Mouse (Mus musculus) hindbrain, embryonic 15.5 days (tissue): ENCODE results near the gene Gpr146. TPM values are rescaled to one million over a fixed set of nuclear protein-coding genes. Genes with fewer than 3 reads are reported as not detected.
"Not testable (repeated sequence)": the region's sequence is repeated elsewhere in the genome, so short reads cannot be mapped to it uniquely, and the experiment has no call there.

Experiments
- ATAC-seq: fragments of 200-750 bp; cut with Nextera tagmentation; 2 replicates; pipeline ENCODE4 v1.8.0; 2017; ENCODE audit warnings: low read depth, moderate number of reproducible peaks, moderate TSS enrichment; ENCODE audit not compliant: low FRiP score
- H3K27ac ChIP-seq: fragments of 300-500 bp; sonication (generic); replicated peaks from 2 replicates; pipeline ENCODE4 v1.5.1; 2015; ENCODE audit warnings: mild to moderate bottlenecking, inconsistent platforms
- H3K27me3 ChIP-seq: fragments of 300-500 bp; sonication (generic); 2 replicates; pipeline ENCODE4 v1.6.1; 2015; ENCODE audit warnings: control low read depth, inconsistent platforms
- H3K36me3 ChIP-seq: fragments of 300-500 bp; sonication (generic); 2 replicates; pipeline ENCODE4 v1.6.1; 2015; ENCODE audit warnings: control low read depth, inconsistent platforms
- H3K4me1 ChIP-seq: fragments of 300-500 bp; sonication (generic); replicated peaks from 2 replicates; pipeline ENCODE4 v1.6.1; 2015; ENCODE audit warnings: control low read depth, inconsistent platforms
- H3K4me2 ChIP-seq: fragments of 300-500 bp; sonication (generic); 2 replicates; pipeline ENCODE4 v1.6.1; 2015; ENCODE audit warnings: moderate library complexity, mild to moderate bottlenecking, inconsistent platforms
- H3K4me3 ChIP-seq: fragments of 300-500 bp; sonication (generic); 2 replicates; pipeline ENCODE4 v1.5.1; 2015; ENCODE audit warnings: mild to moderate bottlenecking, inconsistent platforms
- H3K9ac ChIP-seq: fragments of 300-500 bp; sonication (generic); 2 replicates; pipeline ENCODE4 v1.6.1; 2015; ENCODE audit warnings: inconsistent platforms
- H3K9me3 ChIP-seq: fragments of 300-500 bp; sonication (generic); 2 replicates; pipeline ENCODE4 v1.6.1; 2016; ENCODE audit warnings: control low read depth, inconsistent platforms
- WGBS: fragments of 180-500 bp; shearing (Covaris S2); methylation state at CpG from one replicate; pipeline ENCODE4 v1.1.7; 2015; 5-methylcytosine and 5-hydroxymethylcytosine counted together
- polyA plus RNA-seq: library from polyadenylated mRNA; unstranded; fragments of >200 nt; fragmentation: Nextera tagmentation; extraction: Ambion mirVana; gene quantifications from 2 replicates; pipeline ENCODE4 v1.2.1, GENCODE M21; 2015

The Gpr146 gene
- polyA plus RNA-seq, 1 experiment from 2014 or later = 2.9 TPM

- 81% methylated on average over 10 of the region's 10 CpGs for WGBS
- no peaks in the 10 kb centered on the region for H3K27me3 ChIP-seq
Observed at GRCm38 (mm10) chr5:139387329-139388194, 10.1 kb downstream of the Gpr146 start.

GRCm38 (mm10) chr5:139388195-139388570 lies 10.7 kb downstream of the Gpr146 start:
- Histone ChIP-seq H3K27ac (peak overlapping the region; percentile 80), H3K4me1 (peaks cover 50% of the 10 kb centered on the region), H3K36me3 (no peaks in the 10 kb centered on the region), H3K9ac (no peak overlapping the region), H3K9me3 (no peaks in the 10 kb centered on the region), H3K4me3 (no peak overlapping the region), H3K4me2 (no peak overlapping the region), H3K27me3 (no peaks in the 10 kb centered on the region)
- no peak for ATAC-seq
- WGBS = 76% methylated on average over 4 of the region's 4 CpGs

More at GRCm38 (mm10) chr5:139387329-139388194, 10.1 kb downstream of the Gpr146 start:
- Histone ChIP-seq H3K9me3 (no peaks in the 10 kb centered on the region), H3K36me3 (no peaks in the 10 kb centered on the region), H3K4me1 (peaks cover 56% of the 10 kb centered on the region), H3K9ac (no peak overlapping the region), H3K4me2 (no peak overlapping the region), H3K27ac (peak overlapping the region; percentile 80), H3K4me3 (no peak overlapping the region)
- no peak for ATAC-seq

DNA sequence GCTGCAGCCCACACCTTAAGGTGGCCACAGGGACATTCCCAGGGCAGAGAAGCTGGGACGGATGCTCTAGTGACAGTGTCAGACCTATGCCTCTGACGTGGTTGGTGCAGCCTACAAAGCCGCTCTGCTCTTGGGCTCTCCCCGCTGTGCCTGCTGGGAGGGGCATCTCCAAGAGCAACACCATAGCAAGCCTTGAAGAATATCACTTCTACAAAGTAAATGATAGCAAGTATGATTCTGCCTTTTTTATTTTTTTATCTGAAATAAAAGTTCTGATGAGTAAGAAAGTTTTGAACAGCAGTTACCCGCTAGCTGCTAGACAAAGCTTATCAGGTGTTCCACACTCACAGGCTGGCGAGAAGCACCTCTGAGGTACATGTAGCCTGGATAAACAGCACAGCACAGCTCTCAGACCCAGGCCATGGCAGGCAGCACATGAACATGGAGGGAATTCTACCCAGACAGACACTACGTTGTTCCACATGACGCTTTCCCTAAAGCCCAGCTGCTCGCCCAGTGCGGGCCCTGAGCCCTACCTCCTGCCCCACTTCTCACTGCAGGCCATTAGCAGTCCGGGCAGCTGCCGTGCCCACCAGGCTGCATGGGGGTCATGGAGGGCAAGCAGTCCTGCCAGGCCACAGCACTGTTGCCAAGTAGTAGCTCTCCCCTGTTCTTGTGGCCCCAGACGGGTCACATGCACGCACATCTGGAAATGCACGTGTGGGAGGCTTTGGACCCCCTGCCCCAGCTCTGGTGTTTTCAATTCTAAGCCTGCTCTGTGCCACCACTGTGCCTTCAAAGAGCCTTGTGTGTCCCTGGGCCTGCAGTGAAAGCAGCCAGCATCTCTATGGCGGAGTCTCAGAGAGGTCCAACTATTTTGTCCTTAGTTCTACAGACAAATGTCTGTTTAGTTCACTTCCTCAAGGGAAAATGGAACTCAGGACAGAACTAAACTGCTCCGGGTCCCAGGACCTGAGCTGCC lies 11.5 kb downstream of the Gpr146 start:
- peak; percentile 57 for ATAC-seq
- Histone ChIP-seq H3K27ac (peak overlapping the region; percentile 80), H3K27me3 (no peaks in the 10 kb centered on the region), H3K9me3 (no peaks in the 10 kb centered on the region), H3K36me3 (no peaks in the 10 kb centered on the region), H3K4me1 (peaks cover 48% of the 10 kb centered on the region), H3K4me2 (no peak overlapping the region), H3K4me3 (no peak overlapping the region), H3K9ac (no peak overlapping the region)
- WGBS = 70% methylated on average over 17 of the region's 17 CpGs

- ATAC-seq = peak; percentile 71
- Histone ChIP-seq H3K27me3 (no peaks in the 10 kb centered on the region), H3K9me3 (no peaks in the 10 kb centered on the region), H3K4me1 (peaks cover 48% of the 10 kb centered on the region), H3K36me3 (no peaks in the 10 kb centered on the region), H3K9ac (no peak overlapping the region), H3K4me2 (no peak overlapping the region), H3K4me3 (no peak overlapping the region), H3K27ac (peak overlapping the region; percentile 80)
- WGBS = 48% methylated on average over 6 of the region's 6 CpGs
Observed at GRCm38 (mm10) chr5:139389676-139390061, 12.2 kb downstream of the Gpr146 start.

- H3K4me1 ChIP-seq = peaks cover 48% of the 10 kb centered on the region
- H3K27ac ChIP-seq = peak overlapping the region; percentile 51; the same call in 1 of the 2 replicates
- H3K4me2 ChIP-seq, H3K9me3 ChIP-seq, H3K4me3 ChIP-seq, H3K27me3 ChIP-seq, ATAC-seq, H3K36me3 ChIP-seq, H3K9ac ChIP-seq: not testable (repeated sequence)
- WGBS = 76% methylated on average over 5 of the region's 5 CpGs
Observed at GRCm38 (mm10) chr5:139390324-139391119, 13.0 kb downstream of the Gpr146 start.

DNA sequence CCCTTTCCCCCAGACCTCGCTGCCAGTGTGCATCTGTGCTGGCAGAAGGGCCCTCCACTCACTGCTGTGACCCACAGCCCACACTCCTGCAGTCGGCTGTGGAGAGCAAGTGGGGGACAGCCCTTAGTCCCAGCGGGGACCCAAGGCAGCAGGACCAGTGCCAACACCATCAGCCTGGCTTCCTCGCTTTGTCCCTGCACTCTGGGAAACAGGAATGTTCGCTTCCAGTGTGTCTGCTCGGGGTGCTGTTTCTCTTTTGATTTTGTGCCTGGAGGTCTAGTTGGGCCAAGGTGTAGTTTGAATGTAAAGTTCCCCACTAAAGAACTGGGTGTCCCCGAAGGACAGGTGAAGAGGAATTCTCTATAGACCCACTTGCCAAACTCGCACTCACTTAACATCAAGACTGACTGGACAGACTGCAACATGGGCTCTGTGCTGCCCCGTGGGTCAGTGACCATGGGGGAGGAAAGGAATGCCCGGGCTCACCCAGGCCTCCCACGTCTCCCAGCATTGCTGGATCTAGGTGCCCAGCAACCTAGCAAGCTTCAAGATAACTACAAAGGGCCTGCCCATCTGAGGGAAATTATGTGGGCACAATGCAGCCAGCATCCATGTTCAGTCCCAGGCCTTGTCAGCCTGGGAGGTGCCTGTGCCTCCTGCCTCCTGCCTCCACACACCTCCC lies 14.0 kb downstream of the Gpr146 start:
- H3K27ac ChIP-seq = peak overlapping the region; percentile 51; the same call in 1 of the 2 replicates
- peaks cover 48% of the 10 kb centered on the region for H3K4me1 ChIP-seq
- no peak overlapping the region for H3K9ac ChIP-seq
- H3K4me2 ChIP-seq = no peak overlapping the region
- H3K27me3 ChIP-seq = no peaks in the 10 kb centered on the region
- no peaks in the 10 kb centered on the region for H3K36me3 ChIP-seq
- WGBS = 61% methylated on average over 11 of the region's 11 CpGs
- no peak overlapping the region for H3K4me3 ChIP-seq
- no peaks in the 10 kb centered on the region for H3K9me3 ChIP-seq
- ATAC-seq = no peak

GRCm38 (mm10) chr5:139392219-139393196 lies 15.0 kb downstream of the Gpr146 start:
- Histone ChIP-seq H3K9me3 (no peaks in the 10 kb centered on the region), H3K27ac (no peak overlapping the region), H3K4me3 (no peak overlapping the region), H3K36me3 (no peaks in the 10 kb centered on the region), H3K4me2 (no peak overlapping the region), H3K9ac (no peak overlapping the region), H3K4me1 (peaks cover 44% of the 10 kb centered on the region), H3K27me3 (no peaks in the 10 kb centered on the region)
- ATAC-seq = no peak
- 95% methylated on average over 37 of the region's 37 CpGs for WGBS

- Histone ChIP-seq H3K4me1 (peaks cover 38% of the 10 kb centered on the region), H3K27ac (no peak overlapping the region), H3K4me2 (no peak overlapping the region), H3K4me3 (no peak overlapping the region), H3K9me3 (no peaks in the 10 kb centered on the region), H3K27me3 (no peaks in the 10 kb centered on the region), H3K36me3 (no peaks in the 10 kb centered on the region), H3K9ac (no peak overlapping the region)
- ATAC-seq = no peak
- WGBS = 85% methylated on average over 16 of the region's 16 CpGs
Observed at GRCm38 (mm10) chr5:139393197-139393588, 15.7 kb downstream of the Gpr146 start.

DNA sequence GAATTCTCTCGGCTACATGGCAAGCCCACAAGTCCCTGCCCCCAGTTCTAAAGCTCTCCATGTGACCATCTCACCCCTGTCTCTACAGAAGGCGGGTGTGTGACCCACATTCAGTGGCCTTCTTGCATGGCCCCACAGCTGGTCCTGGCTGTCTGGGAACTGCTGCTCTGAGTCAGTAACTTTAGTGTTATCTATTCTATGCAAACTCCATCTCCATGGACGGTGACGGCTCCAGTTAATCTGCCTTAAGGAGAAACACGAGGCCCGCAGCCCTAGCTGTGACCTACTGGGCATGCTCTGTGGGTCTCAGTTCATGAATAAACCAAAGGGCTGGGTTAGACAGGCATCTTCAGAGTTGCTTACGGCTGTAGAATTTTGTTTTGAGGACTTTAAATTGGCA lies 16.9 kb downstream of the Gpr146 start:
- Histone ChIP-seq H3K9me3 (no peaks in the 10 kb centered on the region), H3K9ac (no peak overlapping the region), H3K4me2 (no peak overlapping the region), H3K27me3 (no peaks in the 10 kb centered on the region), H3K27ac (no peak overlapping the region), H3K4me1 (peaks cover 30% of the 10 kb centered on the region), H3K4me3 (no peak overlapping the region), H3K36me3 (no peaks in the 10 kb centered on the region)
- no peak for ATAC-seq
- WGBS = 72% methylated on average over 7 of the region's 7 CpGs

GRCm38 (mm10) chr5:139395528-139395927 lies 18.0 kb downstream of the Gpr146 start:
- no peaks in the 10 kb centered on the region for H3K27me3 ChIP-seq
- no peaks in the 10 kb centered on the region for H3K9me3 ChIP-seq
- no peak overlapping the region for H3K9ac ChIP-seq
- H3K4me1 ChIP-seq = peaks cover 22% of the 10 kb centered on the region
- WGBS = 96% methylated on average over 4 of the region's 4 CpGs
- no peak overlapping the region for H3K4me3 ChIP-seq
- H3K27ac ChIP-seq = no peak overlapping the region
- no peak for ATAC-seq
- no peaks in the 10 kb centered on the region for H3K36me3 ChIP-seq
- no peak overlapping the region for H3K4me2 ChIP-seq
